Mouse (Mus musculus) layer of hippocampus, postnatal 14 days (tissue): Measurements from ENCODE around the gene B230307C23Rik. TPM values are rescaled to one million over a fixed set of nuclear protein-coding genes. Genes with fewer than 3 reads are reported as not detected.
"Not testable (repeated sequence)": the region's sequence is repeated elsewhere in the genome, so short reads cannot be mapped to it uniquely, and the experiment has no call there.

ENCODE experiments used
- DNase-seq, 2 experiments: peaks; one replicate each; pipeline ENCODE4 v3.0.0; 2021 to 2022; ENCODE audit warnings: low spot score in 2 of 2, mixed read lengths in 1 of 2
- long read RNA-seq, 2 experiments: library from polyadenylated mRNA; stranded (forward); transcript quantifications; one replicate each; pipeline ENCODE4 v2.0.0; 2021
- total RNA-seq, 2 experiments: library from RNA; stranded (reverse); gene quantifications; 2 replicates each; pipeline ENCODE4 v1.2.3; 2021

The B230307C23Rik gene
- 10 to 100 TPM; 17.3 to 25.2 TPM for total RNA-seq
- long read RNA-seq, experiment 1, partial matches to known transcripts = 1 of 12 reads
- long read RNA-seq, experiment 1, other reads (novel, unspliced or antisense) = 2 of 12 reads
- long read RNA-seq, experiment 2, partial matches to known transcripts = 0 of 12 reads
- long read RNA-seq, experiment 2, other reads (novel, unspliced or antisense) = 3 of 12 reads

GRCm38 (mm10) chr16:97996616-97997382 lies at the start of gene B230307C23Rik:
Gene B230307C23Rik (plus strand): TSS chr16:97997315.
- peak; percentile 82 to 90 for DNase-seq

- no peak for DNase-seq
These were observed 48.3 kb upstream of the B230307C23Rik start for GRCm38 (mm10) chr16:97948836-97949235.

GRCm38 (mm10) chr16:97950061-97950460 lies 47.1 kb upstream of the B230307C23Rik start:
- no peak for DNase-seq

GRCm38 (mm10) chr16:97952371-97952770 lies 44.7 kb upstream of the B230307C23Rik start:
- no peak for DNase-seq

- DNase-seq = no peak
These were observed 44.3 kb upstream of the B230307C23Rik start for GRCm38 (mm10) chr16:97952801-97953200.

- DNase-seq = no peak
These were observed 43.8 kb upstream of the B230307C23Rik start for GRCm38 (mm10) chr16:97953300-97953699.

- no peak for DNase-seq
These were observed 41.1 kb upstream of the B230307C23Rik start for GRCm38 (mm10) chr16:97956011-97956410.

GRCm38 (mm10) chr16:97957626-97958025 lies 39.5 kb upstream of the B230307C23Rik start:
- no peak for DNase-seq

GRCm38 (mm10) chr16:97958401-97958973 lies 38.6 kb upstream of the B230307C23Rik start:
- no peak for DNase-seq

GRCm38 (mm10) chr16:97960348-97960747 lies 36.8 kb upstream of the B230307C23Rik start:
- no peak for DNase-seq

GRCm38 (mm10) chr16:97961381-97962150 lies 35.5 kb upstream of the B230307C23Rik start:
- no peak for DNase-seq

GRCm38 (mm10) chr16:97962151-97962948 lies 34.8 kb upstream of the B230307C23Rik start, which contains the start of the genes C2cd2 and Zbtb21:
Gene C2cd2 (minus strand): TSS chr16:97962598.
Gene Zbtb21 (minus strand): TSS chr16:97962622.
- peak; percentile 98 for DNase-seq

GRCm38 (mm10) chr16:97963956-97964540 lies 33.1 kb upstream of the B230307C23Rik start:
- no peak for DNase-seq

- DNase-seq = no peak
These were observed 19.8 kb upstream of the B230307C23Rik start for GRCm38 (mm10) chr16:97977277-97977676.

- DNase-seq = no peak
These were observed 19.4 kb upstream of the B230307C23Rik start for GRCm38 (mm10) chr16:97977722-97978121.

- no peak for DNase-seq
These were observed 15.8 kb upstream of the B230307C23Rik start for GRCm38 (mm10) chr16:97981362-97981761.

- DNase-seq = no peak
These were observed 12.5 kb upstream of the B230307C23Rik start for GRCm38 (mm10) chr16:97984589-97984988.

- DNase-seq = no peak
These were observed 5.6 kb upstream of the B230307C23Rik start for GRCm38 (mm10) chr16:97991517-97991916.

- not testable (repeated sequence) for DNase-seq
These were observed 4.6 kb upstream of the B230307C23Rik start for GRCm38 (mm10) chr16:97992477-97992876.
